Mouse (Mus musculus): Measurements from ENCODE around the gene Rfx5.
A peak's percentile ranks its signal among the peaks of the same experiment; 100 is the strongest.

Gene Rfx5

GRCm38 (mm10) chr3:94996946-94997345, 43.1 kb downstream of the Rfx5 start:
- peak; percentile 85 for DNase-seq (ENCODE audit: low spot score)

DNA sequence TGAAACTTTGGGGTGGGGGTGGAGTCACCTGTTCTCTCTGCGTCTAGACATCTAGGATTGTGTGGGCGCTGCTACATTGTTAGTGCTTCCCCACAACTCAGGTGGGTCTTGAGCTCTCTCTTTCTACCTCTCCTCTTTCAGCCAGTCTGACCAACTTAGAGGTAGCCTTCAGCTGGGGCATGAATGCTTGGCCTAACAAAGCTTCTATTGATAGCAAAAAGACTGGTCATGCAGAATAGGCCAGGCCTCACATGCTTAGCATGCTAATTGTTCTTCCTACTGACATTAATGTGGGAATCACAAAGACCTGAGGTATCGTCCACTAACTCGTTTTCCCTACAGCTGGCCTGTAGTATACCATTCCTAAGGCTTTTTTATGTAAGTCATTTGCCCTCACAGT, 48.7 kb downstream of the Rfx5 start:
- DNase-seq (ENCODE audit: low spot score) = no peak

DNA sequence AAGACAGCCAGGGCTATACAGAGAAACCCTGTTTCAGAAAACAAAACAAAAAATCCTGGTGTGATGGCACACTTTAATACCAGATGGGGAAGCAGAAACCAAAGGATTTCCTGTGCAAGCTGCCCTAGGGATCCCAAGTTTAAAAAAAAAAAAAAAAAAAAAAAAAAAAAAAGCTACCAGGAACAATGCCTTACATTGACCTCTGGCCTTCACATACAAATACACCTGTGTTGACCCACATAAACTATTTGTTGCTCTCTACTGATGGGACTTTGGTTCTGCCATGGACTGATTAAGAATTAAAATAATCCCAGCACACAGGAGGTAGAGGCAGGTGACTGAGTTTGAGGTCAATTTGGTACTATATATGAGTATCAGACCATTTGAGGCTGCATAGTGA, 49.4 kb downstream of the Rfx5 start:
- no peak for DNase-seq (ENCODE audit: low spot score)

- no peak for DNase-seq (ENCODE audit: low spot score)
Observed at GRCm38 (mm10) chr3:95005651-95006050, 51.8 kb downstream of the Rfx5 start.

- no peak for DNase-seq (ENCODE audit: low spot score)
Observed at GRCm38 (mm10) chr3:95007706-95008105, 53.8 kb downstream of the Rfx5 start.

- DNase-seq (ENCODE audit: low spot score) = no peak
Observed at GRCm38 (mm10) chr3:95010396-95010795, 56.5 kb downstream of the Rfx5 start.

All from lung, postnatal 25 days (tissue).